Mouse (Mus musculus) left cerebral cortex, adult 8-10 months (tissue): ENCODE data around the gene H3f3a. TPM values are rescaled to one million over a fixed set of nuclear protein-coding genes. Genes with fewer than 3 reads are reported as not detected.

Experiments used
- DNase-seq, 2 experiments: peaks; one replicate each; pipeline ENCODE4 v3.0.0; 2022; ENCODE audit warnings: low spot score in 2 of 2
- total RNA-seq, 4 experiments: library from RNA; stranded (reverse); gene quantifications; 2 replicates each; pipeline ENCODE4 v1.2.4; 2022

The H3f3a gene
- total RNA-seq, 4 experiments from 2014 or later: 259 to 296 (median 268) TPM

GRCm38 (mm10) chr1:180762679-180763078 is 51.1 kb downstream of the H3f3a start:
- no peak for DNase-seq

GRCm38 (mm10) chr1:180762180-180762579 is 51.6 kb downstream of the H3f3a start:
- no peak for DNase-seq

- no peak for DNase-seq
Observed at GRCm38 (mm10) chr1:180757956-180758520, 55.7 kb downstream of the H3f3a start.

GRCm38 (mm10) chr1:180757252-180757955 is 56.3 kb downstream of the H3f3a start:
- no peak for DNase-seq

GRCm38 (mm10) chr1:180756711-180757110 is 57.0 kb downstream of the H3f3a start:
- no peak for DNase-seq

GRCm38 (mm10) chr1:180754376-180754775 is 59.4 kb downstream of the H3f3a start:
- DNase-seq: no peak

GRCm38 (mm10) chr1:180752115-180752514 is 61.6 kb downstream of the H3f3a start:
- DNase-seq: no peak

Other genes starting within 250 kb of the H3f3a start
- gene Parp1, start 245.0 kb downstream of the H3f3a start, total RNA-seq: 10 to 100 TPM; 71.1 to 84.3 (median 79.6) TPM
- 1 to 10 TPM; 2.9 to 4.4 (median 4.0) TPM for gene Lin9, start 172.8 kb downstream of the H3f3a start, total RNA-seq
- gene Mixl1, start 116.9 kb downstream of the H3f3a start, total RNA-seq: not detected
- 10 to 100 TPM; 32.2 to 34.0 (median 33.1) TPM for gene Acbd3, start 87.9 kb downstream of the H3f3a start, total RNA-seq
- gene Sde2, start 37.2 kb upstream of the H3f3a start, total RNA-seq: 10 to 100 TPM; 18.7 to 23.4 (median 21.9) TPM
- gene Lefty2, start 79.2 kb upstream of the H3f3a start, total RNA-seq: 1 to 10 TPM in 1 of 4 experiments, under 1 TPM in 3; 0.20 to 1.2 (median 0.58) TPM
- gene Pycr2, start 90.3 kb upstream of the H3f3a start, total RNA-seq: 10 to 100 TPM; 26.3 to 29.3 (median 28.5) TPM
- gene Lefty1, start 121.1 kb upstream of the H3f3a start, total RNA-seq: under 1 TPM; 0.22 to 0.70 (median 0.49) TPM
- gene Tmem63a, start 128.4 kb upstream of the H3f3a start, total RNA-seq: 10 to 100 TPM; 26.8 to 31.9 (median 30.4) TPM
- 10 to 100 TPM; 36.8 to 45.6 (median 41.1) TPM for gene Ephx1, start 207.0 kb upstream of the H3f3a start, total RNA-seq
- gene 9130409I23Rik, start 237.3 kb upstream of the H3f3a start, total RNA-seq: not detected